Mouse (Mus musculus): Measurements from ENCODE around the gene Zbtb1. TPM values are rescaled to one million over a fixed set of nuclear protein-coding genes. Genes with fewer than 3 reads are reported as not detected.
A peak's percentile ranks its signal among the peaks of the same experiment; 100 is the strongest.
"Not testable (repeated sequence)": the region's sequence is repeated elsewhere in the genome, so short reads cannot be mapped to it uniquely, and the experiment has no call there.

Zbtb1 gene
- polyA plus RNA-seq, 1 experiment, result 0.79 TPM

DNA sequence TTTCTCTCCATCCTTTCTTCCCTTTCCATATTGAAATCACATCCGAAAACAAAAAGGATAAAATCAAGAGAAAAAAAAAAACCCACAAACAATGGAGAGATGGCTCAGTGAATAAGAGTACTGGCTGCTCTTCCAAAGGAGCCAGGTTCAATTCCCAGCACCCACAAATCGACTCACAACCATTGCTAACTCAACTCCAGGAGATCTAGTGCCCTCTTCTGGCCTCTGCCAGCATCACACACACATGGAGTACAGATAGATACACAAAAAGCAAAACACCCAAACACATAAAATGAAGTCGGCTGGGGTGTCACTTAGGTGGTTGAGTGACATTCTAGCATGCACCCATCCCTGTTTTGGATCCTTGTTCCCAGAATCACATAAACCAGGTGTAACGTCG, 48.3 kb downstream of the Zbtb1 start:
- TF ChIP-seq GATA1 (IDR thresholded peaks at IDR 0.05; ENCODE audit: borderline replicate concordance, low read length), result no peak
- TF ChIP-seq FLI1 (IDR thresholded peaks at IDR 0.05; ENCODE audit: low read length), result no peak
- H3K36me3 ChIP-seq (replicated peaks; ENCODE audit: low read length), result no peaks in the 10 kb centered on the region
- H3K27me3 ChIP-seq (replicated peaks), result peaks cover 26% of the 10 kb centered on the region
- H3K9me3 ChIP-seq, result peaks cover 21% of the 10 kb centered on the region
- no peak overlapping the region for H3K4me3 ChIP-seq (replicated peaks)
- peaks cover 5% of the 10 kb centered on the region for H3K4me1 ChIP-seq

GRCm38 (mm10) chr12:76425256-76425655, 55.2 kb downstream of the Zbtb1 start:
- Histone ChIP-seq H3K9me3 (peaks cover 9% of the 10 kb centered on the region; the same call in 1 of the 2 replicates), H3K4me3 (replicated peaks) (no peak overlapping the region), H3K36me3 (replicated peaks; ENCODE audit: low read length) (no peaks in the 10 kb centered on the region), H3K4me1 (0 out of 2 replicates have a peak, but pooled peaks cover 2% of the 10 kb centered on the region), H3K27me3 (replicated peaks) (peaks cover 20% of the 10 kb centered on the region)
- no peak for TF ChIP-seq GATA1 (IDR thresholded peaks at IDR 0.05; ENCODE audit: borderline replicate concordance, low read length)
- TF ChIP-seq FLI1 (IDR thresholded peaks at IDR 0.05; ENCODE audit: low read length), result no peak

DNA sequence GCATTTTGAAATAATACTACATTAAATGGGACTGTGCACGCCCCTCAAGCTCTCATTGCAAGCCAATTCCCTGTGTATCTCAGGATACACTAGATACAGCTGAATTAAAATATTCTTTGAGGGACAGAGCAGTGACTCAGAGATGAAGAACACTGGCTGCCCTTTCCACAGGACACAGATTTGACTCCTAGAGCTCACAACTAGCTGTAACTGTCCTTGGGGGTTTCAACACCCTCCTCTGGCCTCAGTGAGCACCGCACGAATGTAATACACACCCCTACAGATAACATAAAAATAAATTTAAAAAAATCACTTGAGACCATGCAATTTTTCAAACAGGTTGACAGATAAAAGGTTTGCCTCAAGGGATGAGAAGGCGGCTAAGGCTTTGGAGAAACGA, 57.5 kb downstream of the Zbtb1 start:
- no peak for TF ChIP-seq FLI1 (IDR thresholded peaks at IDR 0.05; ENCODE audit: low read length)
- no peak for TF ChIP-seq GATA1 (IDR thresholded peaks at IDR 0.05; ENCODE audit: borderline replicate concordance, low read length)

DNA sequence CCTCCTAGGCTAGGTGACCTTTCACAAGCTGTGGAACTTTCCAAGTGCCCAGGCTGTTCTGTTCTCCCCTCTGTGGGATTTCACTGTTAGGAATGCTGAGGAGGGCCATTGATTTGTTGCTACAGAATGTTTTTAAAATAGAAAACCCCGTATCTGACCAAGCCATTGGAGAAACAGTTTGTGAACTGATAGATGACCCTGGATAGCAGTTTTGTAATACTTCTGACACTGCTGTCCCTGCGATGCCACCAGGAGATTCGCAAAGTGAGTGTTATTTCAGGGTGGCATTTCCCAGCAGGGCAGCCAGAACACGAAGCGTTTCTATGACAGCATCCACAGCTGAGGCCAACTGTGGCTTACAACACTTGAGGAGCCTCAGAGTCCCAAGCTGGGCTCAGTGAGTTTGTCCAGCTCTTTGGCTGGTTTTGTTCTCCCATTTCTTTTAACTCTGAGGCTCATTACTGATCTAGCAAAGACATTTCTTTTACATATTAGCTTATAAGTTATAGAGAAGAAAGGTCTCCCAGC, 60.9 kb downstream of the Zbtb1 start:
- H3K4me3 ChIP-seq (replicated peaks), result no peak overlapping the region
- peaks cover 46% of the 10 kb centered on the region for H3K27me3 ChIP-seq (replicated peaks)
- H3K36me3 ChIP-seq (replicated peaks; ENCODE audit: low read length), result no peaks in the 10 kb centered on the region
- peaks cover 4% of the 10 kb centered on the region; the same call in 1 of the 2 replicates for H3K9me3 ChIP-seq
- H3K4me1 ChIP-seq, result peaks cover 7% of the 10 kb centered on the region; the same call in 1 of the 2 replicates
- TF ChIP-seq FLI1 (IDR thresholded peaks at IDR 0.05; ENCODE audit: low read length) (no peak), GATA1 (IDR thresholded peaks at IDR 0.05; ENCODE audit: borderline replicate concordance, low read length) (no peak)

More for the DNA sequence above, 57.5 kb downstream of the Zbtb1 start:
- no peaks in the 10 kb centered on the region for H3K36me3 ChIP-seq (replicated peaks; ENCODE audit: low read length)
- H3K4me1 ChIP-seq, result 0 out of 2 replicates have a peak, but pooled peaks cover 2% of the 10 kb centered on the region
- peak overlapping the region; percentile 46 for H3K4me3 ChIP-seq (replicated peaks)
- peaks cover 21% of the 10 kb centered on the region for H3K27me3 ChIP-seq (replicated peaks)
- peaks cover 10% of the 10 kb centered on the region; the same call in 1 of the 2 replicates for H3K9me3 ChIP-seq

DNA sequence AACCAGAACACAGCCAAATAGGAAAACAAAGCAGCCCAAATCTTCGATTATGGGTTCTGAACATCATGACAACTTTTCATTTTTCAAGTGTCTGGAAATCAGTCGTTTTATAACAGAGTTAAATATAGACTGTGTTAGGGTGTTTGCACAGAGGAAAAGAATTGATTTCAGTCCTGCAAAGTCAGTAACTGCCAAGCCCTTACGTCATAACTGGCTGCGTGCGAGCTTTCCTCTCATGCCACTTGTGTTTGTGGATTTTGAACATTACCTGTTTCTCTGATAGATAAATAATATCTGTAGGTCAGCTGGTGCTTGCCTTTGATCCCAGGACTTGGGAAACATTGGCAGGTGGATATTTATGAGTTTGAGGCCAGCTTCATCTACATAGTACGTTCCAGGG, 61.4 kb downstream of the Zbtb1 start:
- H3K27me3 ChIP-seq (replicated peaks), result peaks cover 47% of the 10 kb centered on the region
- TF ChIP-seq FLI1 (IDR thresholded peaks at IDR 0.05; ENCODE audit: low read length) (no peak), GATA1 (IDR thresholded peaks at IDR 0.05; ENCODE audit: borderline replicate concordance, low read length) (no peak)

GRCm38 (mm10) chr12:76434111-76434510, 64.0 kb downstream of the Zbtb1 start:
- peaks cover 4% of the 10 kb centered on the region; the same call in 1 of the 2 replicates for H3K9me3 ChIP-seq
- peaks cover 48% of the 10 kb centered on the region for H3K27me3 ChIP-seq (replicated peaks)
- no peaks in the 10 kb centered on the region for H3K36me3 ChIP-seq (replicated peaks; ENCODE audit: low read length)
- H3K4me1 ChIP-seq, result peaks cover 5% of the 10 kb centered on the region; the same call in 1 of the 2 replicates
- no peak overlapping the region for H3K4me3 ChIP-seq (replicated peaks)
- TF ChIP-seq FLI1 (IDR thresholded peaks at IDR 0.05; ENCODE audit: low read length) (no peak), GATA1 (IDR thresholded peaks at IDR 0.05; ENCODE audit: borderline replicate concordance, low read length) (no peak)

More for the DNA sequence above, 61.4 kb downstream of the Zbtb1 start:
- Histone ChIP-seq H3K9me3 (peaks cover 4% of the 10 kb centered on the region; the same call in 1 of the 2 replicates), H3K36me3 (replicated peaks; ENCODE audit: low read length) (no peaks in the 10 kb centered on the region), H3K4me1 (peaks cover 7% of the 10 kb centered on the region; the same call in 1 of the 2 replicates), H3K4me3 (replicated peaks) (no peak overlapping the region)

DNA sequence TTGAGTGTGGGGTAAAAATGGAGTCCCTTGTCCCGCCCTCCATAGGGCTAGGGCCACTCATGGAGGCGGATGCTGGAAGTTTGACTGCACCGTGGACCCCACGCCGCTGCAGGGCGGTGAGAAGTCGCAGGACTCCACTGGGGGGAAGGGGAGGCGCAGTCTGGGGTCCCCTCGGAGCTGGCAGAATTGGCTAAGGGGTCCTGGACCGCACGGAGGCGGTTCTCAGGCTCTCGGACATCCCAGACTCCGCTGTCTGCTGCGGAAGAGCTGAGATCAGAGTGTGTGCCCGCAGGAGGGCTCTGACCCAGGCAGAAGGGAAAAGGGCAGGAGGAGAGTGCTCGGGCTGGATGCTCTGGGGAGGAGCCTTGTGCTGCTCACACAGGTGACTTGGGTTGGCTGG, 65.0 kb downstream of the Zbtb1 start:
- TF ChIP-seq FLI1 (IDR thresholded peaks at IDR 0.05; ENCODE audit: low read length), result no peak
- no peak for TF ChIP-seq GATA1 (IDR thresholded peaks at IDR 0.05; ENCODE audit: borderline replicate concordance, low read length)
- Histone ChIP-seq H3K4me1 (peaks cover 5% of the 10 kb centered on the region; the same call in 1 of the 2 replicates), H3K4me3 (replicated peaks) (peak overlapping the region; percentile 28), H3K9me3 (peaks cover 4% of the 10 kb centered on the region; the same call in 1 of the 2 replicates), H3K36me3 (replicated peaks; ENCODE audit: low read length) (no peaks in the 10 kb centered on the region), H3K27me3 (replicated peaks) (peaks cover 47% of the 10 kb centered on the region)

DNA sequence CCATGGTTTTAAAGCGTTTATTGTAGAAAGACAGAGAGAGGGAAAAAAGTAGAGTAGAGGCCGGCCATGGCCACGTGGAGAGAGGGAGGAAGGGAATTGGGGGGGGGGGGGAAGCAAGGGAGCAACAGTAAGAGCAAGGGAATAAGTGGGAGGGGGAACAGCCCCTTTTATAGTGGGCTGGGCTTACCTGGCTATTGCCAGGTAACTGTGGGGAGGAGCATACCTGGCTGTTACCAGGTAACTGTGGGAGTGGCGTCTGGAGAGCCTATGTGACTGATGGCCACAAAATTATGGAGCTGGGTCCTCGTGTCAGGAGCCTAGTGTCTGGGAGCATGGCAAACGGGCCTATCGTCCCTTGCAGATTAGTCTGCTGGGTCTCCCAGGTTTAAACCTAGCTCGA, 65.5 kb downstream of the Zbtb1 start:
- no peak for TF ChIP-seq FLI1 (IDR thresholded peaks at IDR 0.05; ENCODE audit: low read length)
- TF ChIP-seq GATA1 (IDR thresholded peaks at IDR 0.05; ENCODE audit: borderline replicate concordance, low read length), result no peak
- Histone ChIP-seq H3K36me3 (replicated peaks; ENCODE audit: low read length) (no peaks in the 10 kb centered on the region), H3K27me3 (replicated peaks) (peaks cover 46% of the 10 kb centered on the region), H3K4me3 (replicated peaks) (no peak overlapping the region), H3K9me3 (peaks cover 4% of the 10 kb centered on the region; the same call in 1 of the 2 replicates), H3K4me1 (peaks cover 5% of the 10 kb centered on the region; the same call in 1 of the 2 replicates)

DNA sequence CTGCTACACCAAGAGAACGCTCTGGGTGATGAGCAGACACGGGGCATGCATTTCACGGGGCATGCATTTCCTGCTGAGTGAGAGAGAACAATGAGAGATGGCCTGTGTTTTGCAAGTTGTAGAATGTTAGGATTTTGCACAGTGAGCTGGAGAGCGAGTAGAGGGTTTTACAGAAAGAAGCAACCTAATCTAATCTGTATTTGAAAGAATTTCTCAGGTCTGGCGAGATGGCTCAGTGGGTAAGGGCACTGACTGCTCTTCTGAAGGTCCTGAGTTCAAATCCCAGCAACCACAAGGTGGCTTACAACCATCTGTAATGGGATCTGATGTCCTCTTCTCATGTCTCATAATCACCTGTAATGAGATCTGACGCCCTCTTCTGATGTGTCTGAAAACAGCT, 73.4 kb downstream of the Zbtb1 start:
- not testable (repeated sequence) for H3K9me3 ChIP-seq; H3K36me3 ChIP-seq (replicated peaks; ENCODE audit: low read length); H3K4me3 ChIP-seq (replicated peaks)
- Histone ChIP-seq H3K27me3 (replicated peaks) (peaks cover 14% of the 10 kb centered on the region), H3K4me1 (peaks cover 12% of the 10 kb centered on the region)

DNA sequence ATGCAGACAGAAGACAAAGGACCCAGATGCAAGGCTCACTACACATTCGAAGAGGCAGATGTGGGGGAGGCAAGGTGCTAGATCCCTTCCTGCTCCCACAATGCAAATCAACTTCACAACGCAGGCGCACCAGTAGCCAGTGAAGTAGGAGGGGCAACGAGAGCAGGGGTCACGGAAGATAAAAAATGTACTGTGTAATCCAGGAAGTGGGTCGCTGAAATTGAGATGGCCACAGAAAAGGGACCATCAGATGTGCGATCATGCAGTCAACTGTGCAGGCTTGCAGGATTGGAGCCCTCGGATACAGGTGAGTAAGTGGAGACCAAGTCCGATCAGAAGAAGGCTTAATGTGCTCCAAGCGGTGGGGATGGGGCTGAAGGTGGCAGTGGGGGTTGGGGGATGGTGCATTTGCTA, 74.3 kb downstream of the Zbtb1 start:
- no peaks in the 10 kb centered on the region for H3K9me3 ChIP-seq
- peaks cover 12% of the 10 kb centered on the region for H3K4me1 ChIP-seq
- H3K36me3 ChIP-seq (replicated peaks; ENCODE audit: low read length), result no peaks in the 10 kb centered on the region
- no peak overlapping the region for H3K4me3 ChIP-seq (replicated peaks)
- TF ChIP-seq GATA1 (IDR thresholded peaks at IDR 0.05; ENCODE audit: borderline replicate concordance, low read length) (no peak), FLI1 (IDR thresholded peaks at IDR 0.05; ENCODE audit: low read length) (no peak)
- H3K27me3 ChIP-seq (replicated peaks), result peaks cover 15% of the 10 kb centered on the region

Measured in megakaryocyte, embryonic 14.5 days (primary cell).